8 mouse cellular contexts compared by ENCODE assay signal in the genomic region with DNA sequence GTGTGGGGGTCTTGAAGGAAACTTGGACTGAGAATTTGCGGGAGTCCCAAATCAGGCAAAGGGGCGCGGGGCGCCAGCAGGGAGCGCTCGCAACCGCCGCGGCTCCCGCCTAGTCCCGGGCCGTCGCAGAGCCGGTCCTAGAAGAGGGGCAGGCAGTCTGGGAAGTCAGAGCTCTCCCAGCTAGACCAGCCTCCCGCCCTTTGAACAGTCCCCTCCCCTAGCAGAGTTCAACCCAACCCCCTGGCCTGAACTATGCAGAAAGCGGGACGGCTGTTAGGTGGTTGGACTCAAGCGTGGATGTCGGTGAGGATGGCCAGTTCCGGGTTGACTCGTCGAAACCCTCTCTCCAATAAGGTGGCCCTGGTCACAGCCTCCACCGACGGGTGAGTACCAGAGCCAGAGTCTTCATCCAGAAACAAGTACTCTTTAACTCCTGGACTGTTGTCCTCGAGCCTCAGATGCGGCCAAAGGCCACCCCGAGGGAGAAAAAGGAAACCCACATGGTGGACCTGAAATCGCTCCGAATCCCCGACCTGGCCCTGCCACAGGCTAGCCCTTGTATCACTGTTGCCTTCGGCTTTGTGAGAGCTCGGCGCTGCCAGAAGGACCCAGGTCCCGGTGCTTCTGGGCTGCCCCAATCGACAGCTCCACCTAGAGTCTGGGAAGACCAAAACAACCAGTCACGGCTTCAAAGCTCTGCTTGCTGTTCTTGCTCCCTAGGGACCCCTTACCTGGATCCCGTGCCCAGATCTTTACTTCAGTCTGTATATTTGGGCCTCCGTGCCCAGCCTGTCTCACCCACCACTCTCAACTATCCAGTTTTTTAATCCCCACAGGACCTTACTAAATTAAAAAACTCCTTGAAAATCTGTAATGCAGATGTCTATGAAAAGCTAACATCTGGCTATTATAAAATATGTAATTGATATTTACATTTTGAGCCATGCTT. TPM values are rescaled to one million over a fixed set of nuclear protein-coding genes. Genes with fewer than 3 reads are reported as not detected.
DNase-seq lines count a peak whose midpoint lies in the region; ATAC-seq lines count a peak whose summit lies in the region.

Dhrs4 (plus strand) TSS at position 108 of the 949 bp plus-strand sequence.

- under 1% methylated on average over 38 of the region's 38 CpGs for WGBS in hindbrain, embryonic 12.5 days

- H3K9ac ChIP-seq in hindbrain, embryonic 12.5 days = peak within 1 kb of the TSS; percentile 62

- ATAC-seq in hindbrain, embryonic 12.5 days (ENCODE audit: low FRiP score) = peak; percentile 95

- peak within 1 kb of the TSS; percentile 64 for H3K27ac ChIP-seq in hindbrain, embryonic 12.5 days

- peak; percentile 86 for DNase-seq in NIH3T3 (ENCODE audit: low read depth)
- DNase-seq in cerebellum, adult 9-11 months = peak; percentile 82
- DNase-seq in frontal cortex, postnatal 14 days (ENCODE audit: low spot score in 2 of 2) = peak; percentile 22 to 57
- DNase-seq in layer of hippocampus, postnatal 14 days (ENCODE audit: low spot score in 2 of 2) = peak; percentile 66 to 77
- peak; percentile 78 for DNase-seq in lung, postnatal 14 days
- peak; percentile 81 for DNase-seq in ovary, postnatal 36 days (ENCODE audit: low spot score)
- DNase-seq in thymus, postnatal 14 days = peak; percentile 87

- peak within 1 kb of the TSS; percentile 56 for H3K4me2 ChIP-seq in hindbrain, embryonic 12.5 days (replicated peaks)

- no peaks in the 10 kb centered on the region for H3K27me3 ChIP-seq in hindbrain, embryonic 12.5 days

- no peaks in the 10 kb centered on the region for H3K36me3 ChIP-seq in hindbrain, embryonic 12.5 days

- peak within 1 kb of the TSS; percentile 49 for H3K4me3 ChIP-seq in hindbrain, embryonic 12.5 days

- H3K4me1 ChIP-seq in hindbrain, embryonic 12.5 days = 0 out of 2 replicates have a peak, but pooled peaks cover 3% of the 10 kb centered on the region

- no peaks in the 10 kb centered on the region for H3K9me3 ChIP-seq in hindbrain, embryonic 12.5 days (replicated peaks)

RNA-seq across cellular contexts. Expression of gene Dhrs4, which starts in this region (rescaled TPM):
- polyA plus RNA-seq in hindbrain, embryonic 12.5 days (2016; fragmentation: Nextera tagmentation; extraction: Ambion mirVana) = 42.7 and 44.5 TPM in 2 replicates
- 10 to 100 TPM; 17.0 to 21.9 TPM for total RNA-seq in layer of hippocampus, postnatal 14 days (2021)

Comparison
In these comparisons a context has a peak if more than half of its experiments do, and no peak if none do; other contexts are left out.
1. Peak in every context shown above with its lines: DNase-seq, ATAC-seq, H3K4me3 ChIP-seq and H3K27ac ChIP-seq.